Mouse (Mus musculus) hindbrain, embryonic 15.5 days (tissue): ENCODE results near the gene Cks1brt. TPM values are rescaled to one million over a fixed set of nuclear protein-coding genes. Genes with fewer than 3 reads are reported as not detected.
"Not testable (repeated sequence)": the region's sequence is repeated elsewhere in the genome, so short reads cannot be mapped to it uniquely, and the experiment has no call there.

Experiments used
- ATAC-seq: fragments of 200-750 bp; cut with Nextera tagmentation; 2 replicates; pipeline ENCODE4 v1.8.0; 2017; ENCODE audit warnings: low read depth, moderate number of reproducible peaks, moderate TSS enrichment; ENCODE audit not compliant: low FRiP score
- H3K27ac ChIP-seq: fragments of 300-500 bp; sonication (generic); replicated peaks from 2 replicates; pipeline ENCODE4 v1.5.1; 2015; ENCODE audit warnings: mild to moderate bottlenecking, inconsistent platforms
- H3K27me3 ChIP-seq: fragments of 300-500 bp; sonication (generic); 2 replicates; pipeline ENCODE4 v1.6.1; 2015; ENCODE audit warnings: control low read depth, inconsistent platforms
- H3K36me3 ChIP-seq: fragments of 300-500 bp; sonication (generic); 2 replicates; pipeline ENCODE4 v1.6.1; 2015; ENCODE audit warnings: control low read depth, inconsistent platforms
- H3K4me1 ChIP-seq: fragments of 300-500 bp; sonication (generic); replicated peaks from 2 replicates; pipeline ENCODE4 v1.6.1; 2015; ENCODE audit warnings: control low read depth, inconsistent platforms
- H3K4me2 ChIP-seq: fragments of 300-500 bp; sonication (generic); 2 replicates; pipeline ENCODE4 v1.6.1; 2015; ENCODE audit warnings: moderate library complexity, mild to moderate bottlenecking, inconsistent platforms
- H3K4me3 ChIP-seq: fragments of 300-500 bp; sonication (generic); 2 replicates; pipeline ENCODE4 v1.5.1; 2015; ENCODE audit warnings: mild to moderate bottlenecking, inconsistent platforms
- H3K9ac ChIP-seq: fragments of 300-500 bp; sonication (generic); 2 replicates; pipeline ENCODE4 v1.6.1; 2015; ENCODE audit warnings: inconsistent platforms
- H3K9me3 ChIP-seq: fragments of 300-500 bp; sonication (generic); 2 replicates; pipeline ENCODE4 v1.6.1; 2016; ENCODE audit warnings: control low read depth, inconsistent platforms
- WGBS: fragments of 180-500 bp; shearing (Covaris S2); methylation state at CpG from one replicate; pipeline ENCODE4 v1.1.7; 2015; 5-methylcytosine and 5-hydroxymethylcytosine counted together
- polyA plus RNA-seq: library from polyadenylated mRNA; unstranded; fragments of >200 nt; fragmentation: Nextera tagmentation; extraction: Ambion mirVana; gene quantifications from 2 replicates; pipeline ENCODE4 v1.2.1, GENCODE M21; 2015

Gene Cks1brt
- polyA plus RNA-seq = not detected in 2 replicates

- Histone ChIP-seq H3K9ac (no peak within 1 kb of the TSS), H3K36me3 (no peaks in the 10 kb centered on the region), H3K9me3 (peaks cover 24% of the 10 kb centered on the region), H3K27ac (no peak within 1 kb of the TSS), H3K4me2 (no peak within 1 kb of the TSS), H3K4me3 (no peak within 1 kb of the TSS), H3K4me1 (no peaks in the 10 kb centered on the region), H3K27me3 (no peaks in the 10 kb centered on the region)
- ATAC-seq = no peak
- 91% methylated on average over 3 of the region's 3 CpGs for WGBS
Measured at GRCm38 (mm10) chr8:85151624-85152023, at the start of gene Cks1brt. Gene Cks1brt (plus strand): TSS chr8:85151924.

- peaks cover 46% of the 10 kb centered on the region for H3K36me3 ChIP-seq
- H3K27ac ChIP-seq = no peak overlapping the region
- H3K9me3 ChIP-seq = peaks cover 3% of the 10 kb centered on the region; the same call in 1 of the 2 replicates
- H3K4me3 ChIP-seq = no peak overlapping the region
- no peak overlapping the region for H3K4me2 ChIP-seq
- H3K27me3 ChIP-seq = no peaks in the 10 kb centered on the region
- H3K9ac ChIP-seq = no peak overlapping the region
- no peaks in the 10 kb centered on the region for H3K4me1 ChIP-seq
- 95% methylated on average over 10 of the region's 10 CpGs for WGBS
- ATAC-seq = no peak
Measured at GRCm38 (mm10) chr8:85113241-85113640, 38.5 kb upstream of the Cks1brt start.

GRCm38 (mm10) chr8:85115501-85115900, 36.2 kb upstream of the Cks1brt start:
- Histone ChIP-seq H3K9ac (no peak overlapping the region), H3K27ac (no peak overlapping the region), H3K27me3 (no peaks in the 10 kb centered on the region), H3K4me2 (no peak overlapping the region), H3K4me3 (no peak overlapping the region), H3K9me3 (peaks cover 3% of the 10 kb centered on the region; the same call in 1 of the 2 replicates), H3K4me1 (peaks cover 7% of the 10 kb centered on the region; the same call in 1 of the 2 replicates), H3K36me3 (peaks cover 26% of the 10 kb centered on the region)
- no peak for ATAC-seq
- 79% methylated on average over 4 of the region's 4 CpGs for WGBS

- Histone ChIP-seq H3K9ac (no peak overlapping the region), H3K9me3 (0 out of 2 replicates have a peak, but pooled peaks cover under 1% of the 10 kb centered on the region), H3K27ac (no peak overlapping the region), H3K4me3 (no peak overlapping the region), H3K27me3 (no peaks in the 10 kb centered on the region), H3K4me2 (no peak overlapping the region), H3K36me3 (peaks cover 11% of the 10 kb centered on the region), H3K4me1 (peaks cover 7% of the 10 kb centered on the region; the same call in 1 of the 2 replicates)
- 93% methylated on average over 7 of the region's 7 CpGs for WGBS
- ATAC-seq = no peak
Measured at GRCm38 (mm10) chr8:85116984-85117383, 34.7 kb upstream of the Cks1brt start.

- H3K4me1 ChIP-seq = peaks cover 7% of the 10 kb centered on the region; the same call in 1 of the 2 replicates
- H3K9me3 ChIP-seq = no peaks in the 10 kb centered on the region
- peak overlapping the region; percentile 68 for H3K4me3 ChIP-seq
- H3K27me3 ChIP-seq = no peaks in the 10 kb centered on the region
- WGBS = 7% methylated on average over 37 of the region's 37 CpGs
- H3K9ac ChIP-seq = peak overlapping the region; percentile 72
- peak; percentile 94 for ATAC-seq
- peak overlapping the region; percentile 74 for H3K27ac ChIP-seq
- peak overlapping the region; percentile 80 for H3K4me2 ChIP-seq
- H3K36me3 ChIP-seq = no peaks in the 10 kb centered on the region
Measured at GRCm38 (mm10) chr8:85119052-85119981, 32.4 kb upstream of the Cks1brt start.

- not testable (repeated sequence) for H3K9ac ChIP-seq, H3K9me3 ChIP-seq, H3K36me3 ChIP-seq, H3K27ac ChIP-seq, H3K4me2 ChIP-seq, ATAC-seq, H3K27me3 ChIP-seq, H3K4me3 ChIP-seq, H3K4me1 ChIP-seq
- WGBS = 84% methylated on average over 5 of the region's 5 CpGs
Measured at GRCm38 (mm10) chr8:85120251-85120650, 31.5 kb upstream of the Cks1brt start.

GRCm38 (mm10) chr8:85122995-85123394, 28.7 kb upstream of the Cks1brt start, which contains the start of gene Zfp791:
Gene Zfp791 (minus strand): TSS chr8:85123095.
- Histone ChIP-seq H3K9me3 (no peaks in the 10 kb centered on the region), H3K4me2 (no peak within 1 kb of the TSS), H3K36me3 (no peaks in the 10 kb centered on the region), H3K27me3 (no peaks in the 10 kb centered on the region), H3K9ac (no peak within 1 kb of the TSS), H3K4me3 (no peak within 1 kb of the TSS), H3K27ac (no peak within 1 kb of the TSS), H3K4me1 (peaks cover 7% of the 10 kb centered on the region; the same call in 1 of the 2 replicates)
- no peak for ATAC-seq
- whole genome bisulfite sequencing = 85% methylated on average over 3 of the region's 3 CpGs

GRCm38 (mm10) chr8:85123691-85124090, 28.0 kb upstream of the Cks1brt start:
- H3K9me3 ChIP-seq = no peaks in the 10 kb centered on the region
- no peak overlapping the region for H3K27ac ChIP-seq
- H3K36me3 ChIP-seq = no peaks in the 10 kb centered on the region
- H3K4me2 ChIP-seq = no peak overlapping the region
- H3K9ac ChIP-seq = no peak overlapping the region
- no peak for ATAC-seq
- 96% methylated on average over 8 of the region's 8 CpGs for WGBS
- no peak overlapping the region for H3K4me3 ChIP-seq
- peaks cover 5% of the 10 kb centered on the region; the same call in 1 of the 2 replicates for H3K4me1 ChIP-seq
- H3K27me3 ChIP-seq = no peaks in the 10 kb centered on the region

- no peaks in the 10 kb centered on the region for H3K36me3 ChIP-seq
- H3K4me3 ChIP-seq = no peak overlapping the region
- H3K9ac ChIP-seq = no peak overlapping the region
- peaks cover 6% of the 10 kb centered on the region; the same call in 1 of the 2 replicates for H3K27me3 ChIP-seq
- H3K4me1 ChIP-seq = no peaks in the 10 kb centered on the region
- H3K9me3 ChIP-seq = no peaks in the 10 kb centered on the region
- H3K4me2 ChIP-seq = no peak overlapping the region
- ATAC-seq = no peak
- WGBS = 97% methylated on average over 1 of the region's 1 CpGs
- no peak overlapping the region for H3K27ac ChIP-seq
Measured at GRCm38 (mm10) chr8:85132335-85132734, 19.4 kb upstream of the Cks1brt start.

- 81% methylated on average over 2 of the region's 2 CpGs for WGBS
- not testable (repeated sequence) for H3K27me3 ChIP-seq, H3K36me3 ChIP-seq, H3K4me2 ChIP-seq, H3K4me1 ChIP-seq, ATAC-seq, H3K9ac ChIP-seq, H3K27ac ChIP-seq, H3K4me3 ChIP-seq, H3K9me3 ChIP-seq
Measured at GRCm38 (mm10) chr8:85135690-85136089, 16.0 kb upstream of the Cks1brt start.

- WGBS = 94% methylated on average over 4 of the region's 4 CpGs
Measured at GRCm38 (mm10) chr8:85142516-85142915, 9.2 kb upstream of the Cks1brt start.

GRCm38 (mm10) chr8:85171291-85171690, 19.6 kb downstream of the Cks1brt start:
- Histone ChIP-seq H3K9ac (no peak overlapping the region), H3K4me1 (no peaks in the 10 kb centered on the region), H3K27ac (no peak overlapping the region), H3K27me3 (no peaks in the 10 kb centered on the region), H3K4me2 (no peak overlapping the region), H3K36me3 (no peaks in the 10 kb centered on the region), H3K4me3 (no peak overlapping the region), H3K9me3 (0 out of 2 replicates have a peak, but pooled peaks cover 2% of the 10 kb centered on the region)
- WGBS = 30% methylated on average over 14 of the region's 14 CpGs
- ATAC-seq = no peak

More at GRCm38 (mm10) chr8:85142516-85142915, 9.2 kb upstream of the Cks1brt start:
- Histone ChIP-seq H3K4me1 (no peaks in the 10 kb centered on the region), H3K27me3 (no peaks in the 10 kb centered on the region), H3K4me3 (no peak overlapping the region), H3K9me3 (no peaks in the 10 kb centered on the region), H3K27ac (no peak overlapping the region), H3K4me2 (no peak overlapping the region), H3K9ac (no peak overlapping the region), H3K36me3 (no peaks in the 10 kb centered on the region)
- no peak for ATAC-seq
